ENCODE assay signal across 31 mouse cellular contexts in the genomic region with DNA sequence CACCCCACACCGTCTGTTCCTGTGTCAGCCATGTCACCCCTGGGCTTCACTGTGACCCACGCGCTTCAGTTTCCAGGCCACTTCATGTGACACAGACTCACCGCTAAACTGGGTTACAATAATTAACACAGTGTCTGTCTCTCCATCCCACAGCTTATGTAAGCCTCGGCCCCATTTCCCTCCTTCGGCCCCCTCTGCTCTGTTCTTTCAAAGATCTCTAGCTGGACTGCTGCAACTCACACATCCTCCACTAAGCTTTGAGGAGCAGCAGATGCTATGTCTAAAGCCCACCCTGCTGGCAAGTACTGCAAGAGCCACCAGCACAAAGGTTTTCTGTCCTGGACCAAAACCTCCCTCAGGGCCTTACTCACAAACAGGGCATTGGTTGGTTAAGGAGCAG. TPM values are rescaled to one million over a fixed set of nuclear protein-coding genes. Genes with fewer than 3 reads are reported as not detected.
DNase-seq lines count a peak whose midpoint lies in the region; ATAC-seq and TF ChIP-seq lines count a peak whose summit lies in the region.
"Had no signal": no experiment of that assay in that cellular context is flagged by ENCODE, and none has a peak within 500 bp of the region (broad histone marks: within the 10 kb centered on the region; RNA-seq: fewer than 3 reads in every experiment).

No protein-coding gene starts in this region.

- no peak for DNase-seq in forebrain, postnatal 0 days
- DNase-seq in kidney, postnatal 0 days (ENCODE audit: low spot score), result peak; percentile 9
- DNase-seq in kidney, adult 18-20 months, result no peak
- DNase-seq in Muller cell, postnatal 12 days (ENCODE audit: inconsistent ontology term), result peak; percentile 69
- DNase-seq in gastrocnemius, adult 2 months, result no peak
- DNase-seq: adrenal gland, adult 2 months; adrenal gland, postnatal 36 days; cerebellum, postnatal 14 days; gastrocnemius, postnatal 10 days; heart, postnatal 10 days; kidney, adult 11 months; kidney, postnatal 36 days; layer of hippocampus, postnatal 36 days; liver; lung, adult 2 months; lung, postnatal 10 days; right cerebral cortex, adult 18-20 months; right cerebral cortex, postnatal 4 days; thymus, adult 2 months; thymus, postnatal 36 days had no signal

- H3K9me3 ChIP-seq in forebrain, postnatal 0 days (ENCODE audit: low read length), result no peaks in the 10 kb centered on the region
- H3K9me3 ChIP-seq in forebrain, embryonic 12.5 days, result no peaks in the 10 kb centered on the region
- H3K9me3 ChIP-seq in kidney, postnatal 0 days (replicated peaks; ENCODE audit: low read length), result no peaks in the 10 kb centered on the region
- H3K9me3 ChIP-seq: embryonic facial prominence, embryonic 10.5 days; embryonic facial prominence, embryonic 15.5 days; heart, embryonic 13.5 days; kidney, embryonic 15.5 days had no signal

- WGBS in forebrain, postnatal 0 days, result 73% methylated on average over 6 of the region's 6 CpGs
- 79% methylated on average over 6 of the region's 6 CpGs for WGBS in forebrain, embryonic 12.5 days
- WGBS in kidney, postnatal 0 days, result 82% methylated on average over 6 of the region's 6 CpGs
- 52% methylated on average over 6 of the region's 6 CpGs for WGBS in olfactory bulb, adult 2 months

- H3K4me2 ChIP-seq in forebrain, postnatal 0 days (ENCODE audit: low read depth), result no peak overlapping the region
- H3K4me2 ChIP-seq in forebrain, embryonic 12.5 days, result no peak overlapping the region
- H3K4me2 ChIP-seq in kidney, postnatal 0 days (ENCODE audit: low read length), result no peak overlapping the region
- H3K4me2 ChIP-seq: embryonic facial prominence, embryonic 15.5 days; heart, embryonic 13.5 days; kidney, embryonic 15.5 days; midbrain, embryonic 11.5 days had no signal

- H3K4me1 ChIP-seq in forebrain, postnatal 0 days (ENCODE audit: insufficient read depth), result no peaks in the 10 kb centered on the region; the same call in 1 of the 2 replicates
- peaks cover 3% of the 10 kb centered on the region; the same call in 1 of the 2 replicates for H3K4me1 ChIP-seq in forebrain, embryonic 12.5 days
- peaks cover 17% of the 10 kb centered on the region for H3K4me1 ChIP-seq in kidney, postnatal 0 days (replicated peaks; ENCODE audit: insufficient read depth, low read length)
- peaks cover 41% of the 10 kb centered on the region for H3K4me1 ChIP-seq in olfactory bulb, adult 2 months (ENCODE audit: control insufficient read depth, insufficient read depth, low read length)

- TF ChIP-seq POLR2A in olfactory bulb, adult 2 months (IDR thresholded peaks at IDR 0.05; ENCODE audit: insufficient read depth, low read depth, low read length), result no peak

- no peak overlapping the region for H3K27ac ChIP-seq in forebrain, postnatal 0 days (ENCODE audit: low read depth, low read length)
- H3K27ac ChIP-seq in forebrain, embryonic 12.5 days, result no peak overlapping the region
- H3K27ac ChIP-seq in kidney, postnatal 0 days, result no peak overlapping the region
- peak overlapping the region; percentile 60 for H3K27ac ChIP-seq in olfactory bulb, adult 2 months (ENCODE audit: insufficient read depth, low read depth, low read length)
- no peak overlapping the region for H3K27ac ChIP-seq in gastrocnemius, adult 2 months
- H3K27ac ChIP-seq: embryonic facial prominence, embryonic 10.5 days; embryonic facial prominence, embryonic 15.5 days; heart, embryonic 13.5 days; kidney, embryonic 15.5 days; liver, embryonic 14.5 days; macrophage had no signal

- intact Hi-C loops in gastrocnemius, adult 2 months (cut with DNase I), result no loop called here

- H3K36me3 ChIP-seq in forebrain, postnatal 0 days (ENCODE audit: insufficient read depth), result no peaks in the 10 kb centered on the region
- no peaks in the 10 kb centered on the region for H3K36me3 ChIP-seq in forebrain, embryonic 12.5 days (replicated peaks)
- no peaks in the 10 kb centered on the region for H3K36me3 ChIP-seq in kidney, postnatal 0 days (ENCODE audit: insufficient read depth, low read length)
- H3K36me3 ChIP-seq: embryonic facial prominence, embryonic 10.5 days; embryonic facial prominence, embryonic 15.5 days; heart, embryonic 13.5 days; kidney, embryonic 15.5 days had no signal

- H3K4me3 ChIP-seq in forebrain, postnatal 0 days (ENCODE audit: low read depth, low read length), result no peak overlapping the region
- H3K4me3 ChIP-seq in forebrain, embryonic 12.5 days (replicated peaks), result no peak overlapping the region
- H3K4me3 ChIP-seq in kidney, postnatal 0 days (replicated peaks; ENCODE audit: low read depth, low read length), result no peak overlapping the region
- H3K4me3 ChIP-seq in olfactory bulb, adult 2 months (ENCODE audit: insufficient read depth, low read depth, low read length), result no peak overlapping the region
- H3K4me3 ChIP-seq in gastrocnemius, adult 2 months, result no peak overlapping the region
- H3K4me3 ChIP-seq: embryonic facial prominence, embryonic 10.5 days; embryonic facial prominence, embryonic 15.5 days; heart, embryonic 13.5 days; kidney, embryonic 15.5 days had no signal

- ATAC-seq in forebrain, postnatal 0 days, result peak; percentile 43; the same call in 1 of the 2 replicates
- ATAC-seq in forebrain, embryonic 12.5 days (ENCODE audit: low FRiP score), result no peak
- ATAC-seq in kidney, postnatal 0 days (replicated peaks; ENCODE audit: low FRiP score, low read depth), result no peak
- ATAC-seq: activated CD4-positive, CD25-positive, alpha-beta regulatory T cell, adult 4 months; forebrain, embryonic 14.5 days had no signal

- H3K27me3 ChIP-seq in forebrain, postnatal 0 days (ENCODE audit: insufficient read depth, low read length), result peaks cover 3% of the 10 kb centered on the region; the same call in 1 of the 2 replicates
- H3K27me3 ChIP-seq in forebrain, embryonic 12.5 days, result peaks cover 40% of the 10 kb centered on the region
- H3K27me3 ChIP-seq in kidney, postnatal 0 days (ENCODE audit: insufficient read depth, low read length), result no peaks in the 10 kb centered on the region
- H3K27me3 ChIP-seq: embryonic facial prominence, embryonic 15.5 days; kidney, embryonic 15.5 days had no signal

- TF ChIP-seq CTCF in forebrain, postnatal 0 days (IDR thresholded peaks at IDR 0.05; ENCODE audit: low read depth), result peak; percentile 34
- no peak for TF ChIP-seq CTCF in kidney, postnatal 0 days (IDR thresholded peaks at IDR 0.05; ENCODE audit: low read depth)
- no peak for TF ChIP-seq CTCF in olfactory bulb, adult 2 months (IDR thresholded peaks at IDR 0.05; ENCODE audit: insufficient read depth, low read depth, low read length)
- no peak for TF ChIP-seq CTCF in gastrocnemius, adult 2 months (IDR thresholded peaks at IDR 0.05)

- H3K9ac ChIP-seq in forebrain, postnatal 0 days, result no peak overlapping the region
- no peak overlapping the region for H3K9ac ChIP-seq in forebrain, embryonic 12.5 days
- H3K9ac ChIP-seq in kidney, postnatal 0 days (ENCODE audit: low read depth, low read length), result no peak overlapping the region
- H3K9ac ChIP-seq: embryonic facial prominence, embryonic 15.5 days; heart, embryonic 13.5 days; kidney, embryonic 15.5 days; liver, embryonic 14.5 days had no signal

RNA-seq across cellular contexts. Expression of gene Nacc2, which starts 7.8 kb away (rescaled TPM):
- total RNA-seq in forebrain, postnatal 0 days (2014; rRNA removed), result 18.5 and 18.9 TPM in 2 replicates
- polyA plus RNA-seq in forebrain, postnatal 0 days (2015; fragmentation: Nextera tagmentation; extraction: Ambion mirVana), result 12.3 and 18.3 TPM in 2 replicates
- 8.4 and 11.0 TPM in 2 replicates for polyA plus RNA-seq in forebrain, embryonic 12.5 days (2016; fragmentation: Nextera tagmentation; extraction: Ambion mirVana)
- polyA plus RNA-seq in kidney, postnatal 0 days (2015; fragmentation: Nextera tagmentation; extraction: Ambion mirVana), result 11.3 and 12.2 TPM in 2 replicates
- polyA plus RNA-seq in olfactory bulb, adult 2 months (2012; ENCODE audit: insufficient read depth, insufficient read length, low replicate concordance, missing spikeins), result 71.7 TPM in 1 of 2 replicates, not detected in the other
- total RNA-seq in gastrocnemius, adult 2 months (2021), result 10 to 100 TPM; 18.9 to 32.6 TPM

Comparison
In these comparisons a context has a peak if more than half of its experiments do, and no peak if none do; other contexts are left out.
1. DNase-seq: peak in kidney, postnatal 0 days (single experiment) and Muller cell, postnatal 12 days (single experiment); none in forebrain, postnatal 0 days (single experiment), kidney, adult 18-20 months (single experiment) and gastrocnemius, adult 2 months (single experiment).